Mouse (Mus musculus) hindbrain, embryonic 13.5 days (tissue): ENCODE results near the gene Hoxa2. TPM values are rescaled to one million over a fixed set of nuclear protein-coding genes. Genes with fewer than 3 reads are reported as not detected.
A peak's percentile ranks its signal among the peaks of the same experiment; 100 is the strongest.

Experiments
- ATAC-seq: fragments of 200-750 bp; cut with Nextera tagmentation; 2 replicates; pipeline ENCODE4 v1.8.0; 2017; ENCODE audit warnings: moderate TSS enrichment; ENCODE audit not compliant: low FRiP score
- H3K27ac ChIP-seq: fragments of 300-500 bp; sonication (generic); 2 replicates; pipeline ENCODE4 v1.5.1; 2015; ENCODE audit warnings: inconsistent platforms, mild to moderate bottlenecking, moderate library complexity
- H3K27me3 ChIP-seq: fragments of 300-500 bp; sonication (generic); 2 replicates; pipeline ENCODE4 v1.6.1; 2015; ENCODE audit warnings: mild to moderate bottlenecking, inconsistent platforms
- H3K36me3 ChIP-seq: fragments of 300-500 bp; sonication (generic); 2 replicates; pipeline ENCODE4 v1.6.1; 2015; ENCODE audit warnings: mild to moderate bottlenecking, inconsistent platforms
- H3K4me1 ChIP-seq: fragments of 300-500 bp; sonication (generic); replicated peaks from 2 replicates; pipeline ENCODE4 v1.6.1; 2015; ENCODE audit warnings: inconsistent platforms
- H3K4me2 ChIP-seq: fragments of 300-500 bp; sonication (generic); 2 replicates; pipeline ENCODE4 v1.6.1; 2015; ENCODE audit warnings: inconsistent platforms, mild to moderate bottlenecking, moderate library complexity
- H3K4me3 ChIP-seq: fragments of 300-500 bp; sonication (generic); 2 replicates; pipeline ENCODE4 v1.5.1; 2015; ENCODE audit warnings: mild to moderate bottlenecking, inconsistent platforms
- H3K9ac ChIP-seq: fragments of 300-500 bp; sonication (generic); 2 replicates; pipeline ENCODE4 v1.6.1; 2015; ENCODE audit warnings: mild to moderate bottlenecking, inconsistent platforms
- H3K9me3 ChIP-seq: fragments of 300-500 bp; sonication (generic); 2 replicates; pipeline ENCODE4 v1.6.1; 2016; ENCODE audit warnings: inconsistent platforms
- WGBS: fragments of 180-500 bp; shearing (Covaris S2); methylation state at CpG from one replicate; pipeline ENCODE4 v1.1.7; 2015; 5-methylcytosine and 5-hydroxymethylcytosine counted together
- polyA plus RNA-seq: library from polyadenylated mRNA; unstranded; fragments of >200 nt; fragmentation: Nextera tagmentation; extraction: Ambion mirVana; gene quantifications from 2 replicates; pipeline ENCODE4 v1.2.1, GENCODE M21; 2015

Hoxa2 gene
- polyA plus RNA-seq, 1 experiment from 2014 or later, result 40.2 TPM

GRCm38 (mm10) chr6:52137841-52138535 is 26.6 kb downstream of the Hoxa2 start:
- Histone ChIP-seq H3K27ac (0 out of 2 replicates have a peak overlapping the region, but pooled peaks have one; percentile 48), H3K9me3 (no peaks in the 10 kb centered on the region), H3K4me2 (no peak overlapping the region), H3K4me3 (no peak overlapping the region), H3K9ac (no peak overlapping the region), H3K27me3 (no peaks in the 10 kb centered on the region), H3K36me3 (no peaks in the 10 kb centered on the region), H3K4me1 (peaks cover 14% of the 10 kb centered on the region)
- WGBS, result 45% methylated on average over 9 of the region's 9 CpGs
- ATAC-seq, result 0 out of 2 replicates have a peak, but pooled peaks have one; percentile 61

GRCm38 (mm10) chr6:52123673-52124072 is 41.0 kb downstream of the Hoxa2 start:
- H3K4me3 ChIP-seq, result no peak overlapping the region
- H3K9ac ChIP-seq, result no peak overlapping the region
- H3K27ac ChIP-seq, result no peak overlapping the region
- H3K4me2 ChIP-seq, result no peak overlapping the region
- H3K9me3 ChIP-seq, result 0 out of 2 replicates have a peak, but pooled peaks cover 3% of the 10 kb centered on the region
- no peaks in the 10 kb centered on the region for H3K36me3 ChIP-seq
- ATAC-seq, result no peak
- peaks cover 17% of the 10 kb centered on the region for H3K4me1 ChIP-seq
- WGBS, result 88% methylated on average over 4 of the region's 4 CpGs
- H3K27me3 ChIP-seq, result no peaks in the 10 kb centered on the region

- Histone ChIP-seq H3K27ac (no peak overlapping the region), H3K4me3 (no peak overlapping the region), H3K9me3 (no peaks in the 10 kb centered on the region), H3K4me2 (no peak overlapping the region), H3K4me1 (peaks cover 27% of the 10 kb centered on the region), H3K27me3 (no peaks in the 10 kb centered on the region), H3K9ac (no peak overlapping the region), H3K36me3 (no peaks in the 10 kb centered on the region)
- 63% methylated on average over 3 of the region's 3 CpGs for WGBS
- ATAC-seq, result no peak
Measured at GRCm38 (mm10) chr6:52121173-52121572, 43.5 kb downstream of the Hoxa2 start.

GRCm38 (mm10) chr6:52118903-52119635 is 45.6 kb downstream of the Hoxa2 start:
- H3K4me2 ChIP-seq, result no peak overlapping the region
- WGBS, result 10% methylated on average over 6 of the region's 6 CpGs
- no peaks in the 10 kb centered on the region for H3K9me3 ChIP-seq
- peak overlapping the region; percentile 81 for H3K27ac ChIP-seq
- H3K36me3 ChIP-seq, result no peaks in the 10 kb centered on the region
- ATAC-seq, result peak; percentile 79
- H3K27me3 ChIP-seq, result no peaks in the 10 kb centered on the region
- peaks cover 32% of the 10 kb centered on the region for H3K4me1 ChIP-seq
- H3K9ac ChIP-seq, result 0 out of 2 replicates have a peak overlapping the region, but pooled peaks have one; percentile 26
- no peak overlapping the region for H3K4me3 ChIP-seq

- Histone ChIP-seq H3K4me3 (no peak overlapping the region), H3K4me1 (peaks cover 32% of the 10 kb centered on the region), H3K9me3 (no peaks in the 10 kb centered on the region), H3K27me3 (no peaks in the 10 kb centered on the region), H3K4me2 (no peak overlapping the region), H3K36me3 (no peaks in the 10 kb centered on the region), H3K9ac (no peak overlapping the region), H3K27ac (no peak overlapping the region)
- WGBS, result 15% methylated on average over 5 of the region's 5 CpGs
- ATAC-seq, result no peak
Measured at GRCm38 (mm10) chr6:52115899-52116298, 48.7 kb downstream of the Hoxa2 start.

Other genes with a start within 250 kb of the Hoxa2 start
- gene Skap2, start 152.3 kb downstream of the Hoxa2 start, polyA plus RNA-seq, result 28.6 and 35.6 TPM in 2 replicates
- gene Hoxa1, start 6.5 kb downstream of the Hoxa2 start, polyA plus RNA-seq, result 1.5 and 2.0 TPM in 2 replicates
- 7.6 and 8.3 TPM in 2 replicates for gene 5730596B20Rik, start 12.7 kb upstream of the Hoxa2 start, polyA plus RNA-seq
- 14.5 and 14.8 TPM in 2 replicates for gene Hoxa4, start 26.9 kb upstream of the Hoxa2 start, polyA plus RNA-seq
- gene Hoxa5, start 39.8 kb upstream of the Hoxa2 start, polyA plus RNA-seq, result 116 and 150 TPM in 2 replicates
- 16.3 and 28.0 TPM in 2 replicates for gene Hoxa6, start 43.9 kb upstream of the Hoxa2 start, polyA plus RNA-seq
- gene Hoxa3, start 48.5 kb upstream of the Hoxa2 start, polyA plus RNA-seq, result 21.8 and 23.8 TPM in 2 replicates
- not detected in 2 replicates for gene Gm28308, start 48.5 kb upstream of the Hoxa2 start, polyA plus RNA-seq
- 7.4 and 14.9 TPM in 2 replicates for gene Hoxa7, start 57.0 kb upstream of the Hoxa2 start, polyA plus RNA-seq
- gene Hoxa9, start 66.3 kb upstream of the Hoxa2 start, polyA plus RNA-seq, result 0.72 and 1.3 TPM in 2 replicates
- 0.22 TPM in 1 of 2 replicates, not detected in the other for gene Hoxa10, start 76.0 kb upstream of the Hoxa2 start, polyA plus RNA-seq
- not detected in 2 replicates for gene Hoxa11, start 81.0 kb upstream of the Hoxa2 start, polyA plus RNA-seq
- gene Hoxa13, start 96.0 kb upstream of the Hoxa2 start, polyA plus RNA-seq, result not detected in 2 replicates
- gene Evx1, start 148.7 kb upstream of the Hoxa2 start, polyA plus RNA-seq, result 3.5 and 3.7 TPM in 2 replicates